Mouse (Mus musculus) T-helper 1 cell (primary cell): Measurements from ENCODE around the gene Magi2.
"Not testable (repeated sequence)": the region's sequence is repeated elsewhere in the genome, so short reads cannot be mapped to it uniquely, and the experiment has no call there.

ENCODE experiments used
- in situ Hi-C: fragments of 300-600 bp; cut with MboI, MseI; formaldehyde crosslinking; loops from one replicate; pipeline ENCODE4 v1.15.1; 2025; ENCODE audit warnings: high pct_unique_total_duplicates

Magi2 gene

GRCm38 (mm10) chr5:19429290-19429689 lies 202.5 kb downstream of the Magi2 start:
- in situ Hi-C loops: no loop called here

- in situ Hi-C loops: no loop called here
Observed at GRCm38 (mm10) chr5:19462541-19462940, 235.7 kb downstream of the Magi2 start.

GRCm38 (mm10) chr5:19465383-19465782 lies 238.5 kb downstream of the Magi2 start:
- in situ Hi-C loops: no loop called here

- in situ Hi-C loops: no loop called here
Observed at GRCm38 (mm10) chr5:19472851-19473439, 246.1 kb downstream of the Magi2 start.

GRCm38 (mm10) chr5:19482981-19483380 lies 256.1 kb downstream of the Magi2 start:
- in situ Hi-C loops: no loop called here

- in situ Hi-C loops: no loop called here
Observed at GRCm38 (mm10) chr5:19487947-19488346, 261.1 kb downstream of the Magi2 start.

GRCm38 (mm10) chr5:19501005-19501404 lies 274.2 kb downstream of the Magi2 start:
- in situ Hi-C loops: no loop called here

GRCm38 (mm10) chr5:19522168-19522567 lies 295.3 kb downstream of the Magi2 start:
- in situ Hi-C loops: no loop called here

- in situ Hi-C loops: no loop called here
Observed at GRCm38 (mm10) chr5:19539348-19539747, 312.5 kb downstream of the Magi2 start.

GRCm38 (mm10) chr5:19546424-19546823 lies 319.6 kb downstream of the Magi2 start:
- in situ Hi-C loops: no loop called here

GRCm38 (mm10) chr5:19546900-19547299 lies 320.1 kb downstream of the Magi2 start:
- in situ Hi-C loops: no loop called here

GRCm38 (mm10) chr5:19553510-19553909 lies 326.7 kb downstream of the Magi2 start:
- in situ Hi-C loops: no loop called here

GRCm38 (mm10) chr5:19565636-19566035 lies 338.8 kb downstream of the Magi2 start:
- in situ Hi-C loops: no loop called here

GRCm38 (mm10) chr5:19566136-19566535 lies 339.3 kb downstream of the Magi2 start:
- in situ Hi-C loops: not testable (repeated sequence)

- in situ Hi-C loops: no loop called here
Observed at GRCm38 (mm10) chr5:19607700-19608099, 380.9 kb downstream of the Magi2 start.

GRCm38 (mm10) chr5:19611788-19612187 lies 385.0 kb downstream of the Magi2 start:
- in situ Hi-C loops: no loop called here

- in situ Hi-C loops: no loop called here
Observed at GRCm38 (mm10) chr5:19621678-19622077, 394.8 kb downstream of the Magi2 start.

- in situ Hi-C loops: no loop called here
Observed at GRCm38 (mm10) chr5:19633976-19634375, 407.1 kb downstream of the Magi2 start.

- in situ Hi-C loops: no loop called here
Observed at GRCm38 (mm10) chr5:19637789-19638188, 411.0 kb downstream of the Magi2 start.

GRCm38 (mm10) chr5:19655986-19656385 lies 429.1 kb downstream of the Magi2 start:
- in situ Hi-C loops: no loop called here

GRCm38 (mm10) chr5:19666416-19666815 lies 439.6 kb downstream of the Magi2 start:
- in situ Hi-C loops: no loop called here

- in situ Hi-C loops: no loop called here
Observed at GRCm38 (mm10) chr5:19717296-19717695, 490.5 kb downstream of the Magi2 start.

GRCm38 (mm10) chr5:19726277-19726676 lies 499.4 kb downstream of the Magi2 start:
- in situ Hi-C loops: no loop called here

- in situ Hi-C loops: no loop called here
Observed at GRCm38 (mm10) chr5:19745376-19745775, 518.5 kb downstream of the Magi2 start.
